Mouse (Mus musculus) urinary bladder, postnatal 36 days (tissue): Measurements from ENCODE around the gene Erp27.

Source experiments
- DNase-seq, 2 experiments: peaks; one replicate each; pipeline ENCODE4 v3.0.0; 2022; ENCODE audit warnings: low spot score in 2 of 2, mixed read lengths in 1 of 2

The Erp27 gene

DNA sequence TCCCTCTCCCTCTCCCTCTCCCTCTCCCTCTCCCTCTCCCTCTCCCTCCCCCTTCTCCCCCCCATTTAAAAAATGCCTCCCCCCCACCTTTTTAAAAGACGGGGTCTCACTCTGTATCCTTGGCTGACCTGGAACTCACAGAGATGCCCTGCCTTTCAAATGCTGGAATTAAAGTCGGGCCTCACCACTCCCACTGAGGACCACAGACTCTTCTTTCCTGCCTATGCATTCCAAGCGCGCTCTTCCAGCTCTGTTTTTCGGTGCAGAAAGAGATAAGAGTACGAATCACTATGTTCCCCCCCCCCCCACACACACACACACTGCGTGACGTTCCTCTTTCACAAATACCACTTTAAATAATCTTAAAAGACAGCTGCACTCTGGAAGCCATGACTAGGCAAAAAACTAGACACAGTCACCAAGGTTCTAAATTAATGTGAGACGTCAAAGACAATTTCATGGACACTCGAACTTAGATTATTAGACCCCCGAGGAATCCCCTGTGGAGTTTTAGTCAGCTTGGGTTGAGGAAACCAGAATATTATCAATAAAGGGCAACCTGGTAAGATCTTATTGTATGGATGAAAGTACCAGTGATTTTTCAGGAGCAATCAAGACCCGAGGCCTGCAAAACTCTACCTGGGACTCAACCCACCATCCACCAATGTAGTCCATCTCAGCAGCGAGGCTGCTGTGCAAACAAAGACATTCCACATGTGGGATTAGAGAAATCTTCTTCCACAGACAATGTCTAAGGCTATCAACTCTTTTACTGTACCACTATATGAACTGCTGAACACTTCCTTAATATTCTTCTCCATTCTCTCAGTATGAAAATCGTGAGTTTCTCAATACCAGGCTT is 17.6 kb upstream of the Erp27 start:
- no peak for DNase-seq

GRCm38 (mm10) chr6:136938331-136939126 is 16.5 kb upstream of the Erp27 start:
- DNase-seq = no peak

- DNase-seq = no peak
These were observed 15.1 kb upstream of the Erp27 start for GRCm38 (mm10) chr6:136937117-136937516.

GRCm38 (mm10) chr6:136936361-136936760 is 14.4 kb upstream of the Erp27 start:
- DNase-seq = no peak

GRCm38 (mm10) chr6:136935233-136935632 is 13.3 kb upstream of the Erp27 start:
- no peak for DNase-seq

GRCm38 (mm10) chr6:136934068-136934467 is 12.1 kb upstream of the Erp27 start:
- no peak for DNase-seq

DNA sequence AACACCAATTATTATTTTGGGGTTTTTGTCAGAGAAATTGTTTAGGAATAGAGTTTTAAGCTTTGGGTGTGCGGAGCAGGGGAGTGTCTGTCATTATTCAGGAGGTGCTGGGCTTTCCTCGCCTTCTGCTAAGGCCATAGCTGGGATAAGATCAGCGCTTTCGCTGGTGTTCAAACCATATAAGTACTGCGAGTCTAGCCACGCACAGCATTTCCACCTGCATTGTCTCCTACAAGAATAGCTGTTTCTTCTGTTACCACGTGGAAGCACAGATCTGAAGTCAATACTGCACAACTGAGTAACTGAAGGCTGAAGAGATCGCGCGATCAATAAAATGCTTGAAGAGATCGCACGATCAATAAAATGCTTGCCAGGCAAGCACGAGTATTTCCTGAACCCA is 9.3 kb upstream of the Erp27 start:
- DNase-seq = no peak

GRCm38 (mm10) chr6:136930677-136931076 is 8.7 kb upstream of the Erp27 start:
- peak in 1 of 2 experiments; percentile 32 for DNase-seq

DNA sequence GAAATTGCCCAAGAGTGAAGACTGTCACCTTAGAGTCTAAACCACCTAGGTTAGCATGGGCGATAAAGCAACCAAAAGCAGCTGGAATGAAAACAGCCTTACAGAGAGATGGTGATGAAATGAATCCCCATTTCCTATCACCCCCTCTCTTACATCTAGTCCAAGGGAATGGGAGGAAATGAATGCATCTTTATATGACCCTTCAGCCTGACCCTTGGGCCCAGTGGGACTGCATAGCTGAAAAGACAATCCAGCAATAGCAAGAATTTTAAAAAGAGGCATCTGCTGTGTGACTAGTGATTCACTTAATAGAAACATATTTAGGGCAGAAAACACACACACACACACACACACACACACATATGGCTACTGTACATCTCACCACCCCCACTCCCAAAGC is 5.6 kb upstream of the Erp27 start:
- no peak for DNase-seq

DNA sequence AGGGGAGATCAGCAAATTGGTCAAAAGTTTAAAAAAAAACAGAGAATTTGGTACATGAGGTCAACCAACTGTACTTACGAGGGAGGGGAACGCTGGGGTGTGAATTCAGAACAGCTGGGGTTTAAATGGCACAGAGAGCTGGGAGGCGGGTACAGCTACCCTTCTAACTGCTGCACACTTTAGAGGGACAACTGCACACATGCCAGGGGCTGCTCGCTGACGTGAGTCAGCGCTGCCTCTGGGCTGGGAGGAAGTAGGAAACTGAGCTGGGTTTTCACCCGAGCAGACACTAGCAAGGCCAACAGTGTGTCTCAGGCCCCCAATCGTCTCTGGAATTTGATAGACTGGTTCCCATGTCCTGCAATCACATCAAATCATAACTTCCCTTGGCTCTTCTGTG is 3.1 kb upstream of the Erp27 start:
- no peak for DNase-seq

DNA sequence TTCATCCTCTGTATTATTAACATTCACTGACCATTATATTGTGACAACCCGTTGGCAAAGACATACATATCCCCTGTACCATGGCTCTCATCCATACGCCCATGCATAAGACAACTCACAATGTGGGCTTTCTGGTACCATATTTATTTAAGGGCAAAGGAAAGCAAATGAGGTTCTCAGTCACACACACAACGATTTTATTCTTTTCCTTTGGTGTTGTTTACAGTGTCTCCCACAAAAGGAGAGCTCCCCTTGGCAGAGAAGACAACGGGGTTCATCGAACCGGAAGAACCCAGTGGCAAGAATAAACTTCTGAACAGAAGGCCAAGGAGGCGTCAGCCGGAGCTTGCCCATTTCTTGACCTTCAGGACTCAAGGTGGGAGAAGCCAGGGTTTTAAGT is 1.6 kb upstream of the Erp27 start, which contains the start of gene Pde6h:
Pde6h (plus strand) TSS at position 301 of the 400 bp plus-strand sequence.
- DNase-seq = no peak

DNA sequence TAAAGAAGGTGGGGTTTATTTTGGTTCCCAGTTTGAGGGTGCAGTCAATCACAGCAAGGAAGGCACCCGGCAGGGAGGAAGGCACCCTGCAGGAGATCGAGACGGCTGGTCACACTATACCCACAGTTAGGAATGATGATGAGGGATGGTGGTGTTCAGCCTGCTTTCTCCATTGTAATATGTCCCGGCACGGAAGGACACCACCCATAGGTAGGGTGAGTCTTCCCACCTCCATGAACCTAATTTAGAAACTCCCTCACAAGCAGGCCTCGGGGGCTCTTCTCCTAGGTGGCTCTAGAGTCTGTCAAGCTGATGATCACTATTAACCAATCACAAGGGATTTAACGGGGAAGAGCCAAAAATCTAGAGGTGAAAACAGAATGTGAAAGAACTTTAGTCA is 891 bp upstream of the Erp27 start:
- DNase-seq = no peak

GRCm38 (mm10) chr6:136921601-136922000 is 379 bp downstream of the Erp27 start:
- no peak for DNase-seq

DNA sequence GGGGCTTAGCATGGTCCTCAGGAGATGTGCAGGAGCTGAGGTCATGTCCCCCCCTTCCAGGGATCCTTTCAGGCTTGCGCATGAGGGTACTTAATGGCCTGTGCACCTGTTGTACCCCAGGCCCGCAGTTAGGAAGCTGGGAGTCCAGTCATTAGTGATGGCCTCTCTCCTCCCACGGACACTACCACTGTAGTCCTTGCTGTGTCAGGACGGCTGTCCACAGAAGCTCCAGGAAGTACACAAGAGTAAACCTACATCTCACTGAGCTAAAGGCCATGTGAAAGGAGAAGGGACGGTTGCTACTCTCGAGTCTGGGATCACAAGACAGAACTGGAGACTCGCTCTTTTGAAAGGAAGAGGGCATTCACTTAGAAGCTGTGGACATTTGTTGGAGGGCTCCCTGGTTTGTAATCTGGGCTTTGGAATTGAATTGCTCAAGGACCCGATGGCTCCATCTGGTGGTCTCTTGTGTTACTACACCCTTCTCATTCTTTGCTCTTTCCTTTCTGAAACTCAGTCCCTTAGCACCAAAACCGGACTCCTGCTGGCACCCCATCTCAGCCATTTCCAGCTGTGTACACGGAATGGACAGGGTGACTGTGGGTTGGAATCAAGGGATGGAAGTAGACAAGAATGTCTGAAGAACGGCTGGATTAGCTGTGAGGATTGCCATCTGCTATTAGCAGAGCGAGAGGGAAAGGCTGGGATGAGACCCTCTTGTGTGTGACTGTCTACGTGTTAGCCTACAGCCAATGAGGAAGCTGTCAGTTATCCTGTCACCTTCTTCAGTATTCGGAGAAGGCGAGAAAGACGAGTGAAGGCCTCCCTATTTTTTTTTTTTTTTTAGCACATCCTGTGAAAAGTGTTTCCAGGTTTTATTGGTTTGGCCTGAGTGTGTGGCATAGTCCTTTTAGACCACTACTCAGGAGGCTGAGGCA is 1.4 kb downstream of the Erp27 start:
- peak; percentile 67 to 69 for DNase-seq

DNA sequence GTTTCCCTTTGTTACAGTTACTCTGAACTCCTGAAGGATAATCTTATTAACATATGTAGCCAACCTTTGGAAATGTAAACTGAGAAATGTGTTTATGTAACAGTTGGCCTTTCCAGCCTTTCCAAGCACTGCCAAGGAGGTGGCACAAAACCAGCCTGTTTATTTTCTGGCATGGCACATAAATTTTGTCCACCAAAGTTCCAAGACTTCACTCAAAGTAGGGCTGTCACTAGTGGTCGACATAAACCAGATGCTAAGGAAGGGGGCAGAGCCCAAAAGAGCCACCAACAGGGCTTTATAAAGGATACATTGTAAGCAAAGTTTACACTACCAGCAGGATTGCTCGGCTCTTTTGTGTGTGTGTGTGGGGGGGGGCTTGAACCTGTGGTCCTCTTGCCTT is 4.1 kb downstream of the Erp27 start:
- no peak for DNase-seq

DNA sequence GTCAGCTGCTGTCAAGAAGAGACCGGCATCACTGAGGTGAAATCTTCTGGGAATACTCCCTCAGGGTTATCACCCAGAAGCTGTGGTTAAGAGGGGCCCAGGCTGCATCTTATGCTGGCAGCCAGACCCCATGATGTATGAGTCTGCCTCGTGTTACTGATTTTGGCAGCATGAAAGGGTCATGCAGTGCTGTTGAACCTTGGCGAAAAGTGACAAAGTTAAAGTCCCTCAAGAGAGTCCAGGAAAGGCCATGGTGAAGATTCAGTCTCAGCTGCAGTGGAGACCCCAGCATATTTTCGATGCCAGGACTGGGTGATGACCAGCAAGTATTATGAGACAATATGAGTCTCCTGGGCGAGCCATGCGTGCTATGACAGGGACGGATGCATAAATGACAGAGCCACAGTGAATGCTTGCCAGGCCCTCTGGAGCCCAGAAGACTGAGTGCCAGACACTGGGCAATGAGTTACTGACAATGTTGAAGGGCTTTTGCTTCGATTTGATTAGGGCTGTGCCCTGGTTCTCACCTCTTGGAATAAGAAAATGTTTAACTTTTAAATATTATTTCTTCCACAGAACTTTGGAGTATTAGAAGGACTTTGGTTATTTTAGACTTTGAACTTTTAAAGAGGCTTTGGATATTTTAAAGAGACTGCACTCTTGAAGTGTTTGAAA is 6.1 kb downstream of the Erp27 start:
- no peak for DNase-seq

DNA sequence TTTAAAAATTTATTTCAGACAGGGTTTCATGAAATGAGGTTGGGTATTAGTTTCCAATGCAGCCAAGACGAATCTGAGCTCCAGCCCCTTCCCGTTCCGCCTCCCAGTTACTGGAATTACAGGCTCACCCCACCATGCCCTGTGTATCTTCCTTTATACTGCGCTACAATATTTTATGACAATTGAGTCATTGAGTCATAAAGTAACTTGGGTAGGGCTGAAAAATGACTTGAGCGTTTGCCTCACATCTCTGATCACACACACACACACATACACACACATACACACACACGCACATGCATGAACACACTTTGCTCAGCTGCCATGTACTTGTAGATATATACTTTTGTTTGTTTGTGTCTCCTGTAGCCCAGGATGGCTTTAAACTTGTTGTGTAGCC is 7.7 kb downstream of the Erp27 start:
- no peak for DNase-seq

- peak; percentile 35 to 48 for DNase-seq
These were observed 8.4 kb downstream of the Erp27 start for GRCm38 (mm10) chr6:136913384-136914126.

- no peak for DNase-seq
These were observed 9.2 kb downstream of the Erp27 start for GRCm38 (mm10) chr6:136912751-136913265.

GRCm38 (mm10) chr6:136910247-136910890 is 11.6 kb downstream of the Erp27 start:
- peak; percentile 20 to 35 for DNase-seq
